Mouse (Mus musculus): ENCODE data around the gene Vsx1. TPM values are rescaled to one million over a fixed set of nuclear protein-coding genes. Genes with fewer than 3 reads are reported as not detected.
A peak's percentile ranks its signal among the peaks of the same experiment; 100 is the strongest.

Gene Vsx1
- polyA plus RNA-seq, 1 experiment, result 0.57 TPM

DNA sequence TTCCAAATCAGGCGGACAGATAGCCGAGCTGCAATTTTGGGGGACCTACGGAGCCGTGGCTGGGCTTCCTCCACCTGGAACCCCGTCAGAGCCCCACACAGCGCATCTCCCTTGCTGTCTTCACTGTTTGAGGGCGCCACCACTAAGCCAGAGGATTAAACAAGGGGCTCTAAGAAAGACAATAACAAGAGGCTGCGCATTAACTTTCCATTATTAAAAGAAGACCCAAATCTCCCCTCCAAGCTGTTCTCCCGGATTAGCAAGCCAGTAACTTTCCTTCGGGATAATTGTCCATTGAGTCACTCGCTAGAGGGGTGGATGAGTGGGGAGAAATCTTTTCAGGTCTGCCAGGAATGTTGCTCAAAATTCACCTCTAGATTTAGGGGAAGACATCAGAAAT lies 1.1 kb upstream of the Vsx1 start:
- no peak for TF ChIP-seq EP300 (IDR thresholded peaks at IDR 0.05; ENCODE audit: insufficient read depth, low read depth, low read length)
- TF ChIP-seq POLR2A (IDR thresholded peaks at IDR 0.05; ENCODE audit: insufficient read depth, low read length), result no peak
- TF ChIP-seq CTCF (IDR thresholded peaks at IDR 0.05; ENCODE audit: low read depth, low read length), result no peak
- Histone ChIP-seq H3K36me3 (ENCODE audit: control insufficient read depth, insufficient read depth, low read length, poor library complexity, severe bottlenecking) (no peaks in the 10 kb centered on the region), H3K4me3 (ENCODE audit: low read depth, low read length) (no peak overlapping the region), H3K9ac (ENCODE audit: low read depth, poor library complexity, severe bottlenecking) (no peak overlapping the region), H3K9me3 (replicated peaks; ENCODE audit: control insufficient read depth, insufficient read depth, low read length, poor library complexity, severe bottlenecking) (peaks cover 8% of the 10 kb centered on the region), H3K27ac (ENCODE audit: insufficient read depth, low read length) (no peak overlapping the region), H3K4me1 (ENCODE audit: control insufficient read depth, insufficient read depth, low read length) (no peaks in the 10 kb centered on the region), H3K27me3 (ENCODE audit: control insufficient read depth, insufficient read depth, low read length, poor library complexity, severe bottlenecking) (0 out of 2 replicates have a peak, but pooled peaks cover 6% of the 10 kb centered on the region)

- Histone ChIP-seq H3K4me3 (ENCODE audit: low read depth, low read length) (peak overlapping the region; percentile 55), H3K36me3 (ENCODE audit: control insufficient read depth, insufficient read depth, low read length, poor library complexity, severe bottlenecking) (no peaks in the 10 kb centered on the region), H3K9me3 (replicated peaks; ENCODE audit: control insufficient read depth, insufficient read depth, low read length, poor library complexity, severe bottlenecking) (peaks cover 4% of the 10 kb centered on the region), H3K27me3 (ENCODE audit: control insufficient read depth, insufficient read depth, low read length, poor library complexity, severe bottlenecking) (0 out of 2 replicates have a peak, but pooled peaks cover 6% of the 10 kb centered on the region), H3K4me1 (ENCODE audit: control insufficient read depth, insufficient read depth, low read length) (no peaks in the 10 kb centered on the region), H3K9ac (ENCODE audit: low read depth, poor library complexity, severe bottlenecking) (peak overlapping the region; percentile 62), H3K27ac (ENCODE audit: insufficient read depth, low read length) (no peak overlapping the region)
- no peak for TF ChIP-seq EP300 (IDR thresholded peaks at IDR 0.05; ENCODE audit: insufficient read depth, low read depth, low read length)
- TF ChIP-seq CTCF (IDR thresholded peaks at IDR 0.05; ENCODE audit: low read depth, low read length), result no peak
- no peak for TF ChIP-seq POLR2A (IDR thresholded peaks at IDR 0.05; ENCODE audit: insufficient read depth, low read length)
These were observed 496 bp downstream of the Vsx1 start for GRCm38 (mm10) chr2:150688541-150689186.

- peaks cover 4% of the 10 kb centered on the region for H3K9me3 ChIP-seq (replicated peaks; ENCODE audit: control insufficient read depth, insufficient read depth, low read length, poor library complexity, severe bottlenecking)
- H3K36me3 ChIP-seq (ENCODE audit: control insufficient read depth, insufficient read depth, low read length, poor library complexity, severe bottlenecking), result no peaks in the 10 kb centered on the region
- no peak overlapping the region for H3K27ac ChIP-seq (ENCODE audit: insufficient read depth, low read length)
- H3K27me3 ChIP-seq (ENCODE audit: control insufficient read depth, insufficient read depth, low read length, poor library complexity, severe bottlenecking), result 0 out of 2 replicates have a peak, but pooled peaks cover 6% of the 10 kb centered on the region
- TF ChIP-seq CTCF (IDR thresholded peaks at IDR 0.05; ENCODE audit: low read depth, low read length) (no peak), POLR2A (IDR thresholded peaks at IDR 0.05; ENCODE audit: insufficient read depth, low read length) (no peak), EP300 (IDR thresholded peaks at IDR 0.05; ENCODE audit: insufficient read depth, low read depth, low read length) (no peak)
- no peaks in the 10 kb centered on the region for H3K4me1 ChIP-seq (ENCODE audit: control insufficient read depth, insufficient read depth, low read length)
- H3K9ac ChIP-seq (ENCODE audit: low read depth, poor library complexity, severe bottlenecking), result peak overlapping the region; percentile 62
- H3K4me3 ChIP-seq (ENCODE audit: low read depth, low read length), result peak overlapping the region; percentile 55
These were observed 1.2 kb downstream of the Vsx1 start for GRCm38 (mm10) chr2:150687871-150688540.

- no peak overlapping the region for H3K4me3 ChIP-seq (ENCODE audit: low read depth, low read length)
- H3K27ac ChIP-seq (ENCODE audit: insufficient read depth, low read length), result no peak overlapping the region
- H3K36me3 ChIP-seq (ENCODE audit: control insufficient read depth, insufficient read depth, low read length, poor library complexity, severe bottlenecking), result no peaks in the 10 kb centered on the region
- H3K9me3 ChIP-seq (replicated peaks; ENCODE audit: control insufficient read depth, insufficient read depth, low read length, poor library complexity, severe bottlenecking), result peaks cover 4% of the 10 kb centered on the region
- no peak for TF ChIP-seq CTCF (IDR thresholded peaks at IDR 0.05; ENCODE audit: low read depth, low read length)
- TF ChIP-seq POLR2A (IDR thresholded peaks at IDR 0.05; ENCODE audit: insufficient read depth, low read length), result no peak
- no peak for TF ChIP-seq EP300 (IDR thresholded peaks at IDR 0.05; ENCODE audit: insufficient read depth, low read depth, low read length)
- no peak overlapping the region for H3K9ac ChIP-seq (ENCODE audit: low read depth, poor library complexity, severe bottlenecking)
- H3K27me3 ChIP-seq (ENCODE audit: control insufficient read depth, insufficient read depth, low read length, poor library complexity, severe bottlenecking), result 0 out of 2 replicates have a peak, but pooled peaks cover 6% of the 10 kb centered on the region
- no peaks in the 10 kb centered on the region for H3K4me1 ChIP-seq (ENCODE audit: control insufficient read depth, insufficient read depth, low read length)
These were observed 3.8 kb downstream of the Vsx1 start for GRCm38 (mm10) chr2:150685389-150685788.

DNA sequence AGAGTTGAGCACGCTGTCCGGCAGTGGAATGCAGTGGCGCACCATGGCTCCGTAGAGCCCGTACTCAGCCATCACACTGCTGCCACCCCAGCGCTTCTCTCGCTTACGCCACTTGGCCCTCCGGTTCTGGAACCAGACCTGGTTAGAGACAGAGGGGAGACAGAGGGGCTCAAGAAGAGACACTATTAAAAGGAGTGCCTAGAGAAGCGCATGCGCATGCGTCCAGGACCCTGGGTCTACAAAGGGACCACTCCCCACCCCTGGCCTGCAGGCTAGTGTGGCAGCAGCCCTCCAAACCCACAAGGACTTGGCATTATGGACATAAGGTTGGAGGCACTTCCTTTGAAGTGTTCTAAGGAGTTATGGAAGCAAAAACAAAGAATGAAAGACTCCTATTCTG lies 4.7 kb downstream of the Vsx1 start:
- peaks cover 4% of the 10 kb centered on the region for H3K9me3 ChIP-seq (replicated peaks; ENCODE audit: control insufficient read depth, insufficient read depth, low read length, poor library complexity, severe bottlenecking)
- H3K27me3 ChIP-seq (ENCODE audit: control insufficient read depth, insufficient read depth, low read length, poor library complexity, severe bottlenecking), result 0 out of 2 replicates have a peak, but pooled peaks cover 6% of the 10 kb centered on the region
- H3K27ac ChIP-seq (ENCODE audit: insufficient read depth, low read length), result no peak overlapping the region
- no peak overlapping the region for H3K9ac ChIP-seq (ENCODE audit: low read depth, poor library complexity, severe bottlenecking)
- H3K36me3 ChIP-seq (ENCODE audit: control insufficient read depth, insufficient read depth, low read length, poor library complexity, severe bottlenecking), result no peaks in the 10 kb centered on the region
- no peaks in the 10 kb centered on the region for H3K4me1 ChIP-seq (ENCODE audit: control insufficient read depth, insufficient read depth, low read length)
- TF ChIP-seq POLR2A (IDR thresholded peaks at IDR 0.05; ENCODE audit: insufficient read depth, low read length) (no peak), CTCF (IDR thresholded peaks at IDR 0.05; ENCODE audit: low read depth, low read length) (no peak), EP300 (IDR thresholded peaks at IDR 0.05; ENCODE audit: insufficient read depth, low read depth, low read length) (no peak)
- no peak overlapping the region for H3K4me3 ChIP-seq (ENCODE audit: low read depth, low read length)

DNA sequence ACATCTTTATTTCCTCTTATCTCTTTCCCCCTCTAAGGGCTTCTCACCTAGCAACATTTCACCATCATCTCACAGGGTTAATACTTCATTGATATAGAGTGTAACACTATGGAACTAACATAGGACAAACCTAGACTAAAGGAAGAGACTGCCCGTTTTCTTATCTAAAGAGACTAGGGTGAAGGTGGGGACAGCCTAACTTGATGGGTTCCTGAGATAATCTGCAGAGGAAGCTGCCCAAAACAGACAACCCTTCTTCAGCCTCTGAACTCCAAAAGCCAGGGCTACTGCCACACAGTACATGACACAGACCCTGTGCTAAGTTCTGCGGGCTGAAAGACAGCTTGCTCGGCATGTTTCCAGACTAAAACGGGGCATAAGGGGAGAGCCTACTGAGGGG lies 7.6 kb downstream of the Vsx1 start:
- H3K4me3 ChIP-seq (ENCODE audit: low read depth, low read length), result no peak overlapping the region
- H3K9ac ChIP-seq (ENCODE audit: low read depth, poor library complexity, severe bottlenecking), result no peak overlapping the region
- no peaks in the 10 kb centered on the region for H3K9me3 ChIP-seq (replicated peaks; ENCODE audit: control insufficient read depth, insufficient read depth, low read length, poor library complexity, severe bottlenecking)
- H3K36me3 ChIP-seq (ENCODE audit: control insufficient read depth, insufficient read depth, low read length, poor library complexity, severe bottlenecking), result no peaks in the 10 kb centered on the region
- no peak for TF ChIP-seq POLR2A (IDR thresholded peaks at IDR 0.05; ENCODE audit: insufficient read depth, low read length)
- TF ChIP-seq EP300 (IDR thresholded peaks at IDR 0.05; ENCODE audit: insufficient read depth, low read depth, low read length), result no peak
- no peaks in the 10 kb centered on the region for H3K27me3 ChIP-seq (ENCODE audit: control insufficient read depth, insufficient read depth, low read length, poor library complexity, severe bottlenecking)
- H3K4me1 ChIP-seq (ENCODE audit: control insufficient read depth, insufficient read depth, low read length), result no peaks in the 10 kb centered on the region
- H3K27ac ChIP-seq (ENCODE audit: insufficient read depth, low read length), result no peak overlapping the region

Data from ES-Bruce4 (cell line).